Mouse (Mus musculus) frontal cortex, postnatal 25 days (tissue): ENCODE measurements around the gene Kdm5c.
"Not testable (repeated sequence)": the region's sequence is repeated elsewhere in the genome, so short reads cannot be mapped to it uniquely, and the experiment has no call there.

Source experiments
- DNase-seq, 2 experiments: peaks; one replicate each; pipeline ENCODE4 v3.0.0; 2022; ENCODE audit warnings: low spot score in 2 of 2

Kdm5c gene

DNA sequence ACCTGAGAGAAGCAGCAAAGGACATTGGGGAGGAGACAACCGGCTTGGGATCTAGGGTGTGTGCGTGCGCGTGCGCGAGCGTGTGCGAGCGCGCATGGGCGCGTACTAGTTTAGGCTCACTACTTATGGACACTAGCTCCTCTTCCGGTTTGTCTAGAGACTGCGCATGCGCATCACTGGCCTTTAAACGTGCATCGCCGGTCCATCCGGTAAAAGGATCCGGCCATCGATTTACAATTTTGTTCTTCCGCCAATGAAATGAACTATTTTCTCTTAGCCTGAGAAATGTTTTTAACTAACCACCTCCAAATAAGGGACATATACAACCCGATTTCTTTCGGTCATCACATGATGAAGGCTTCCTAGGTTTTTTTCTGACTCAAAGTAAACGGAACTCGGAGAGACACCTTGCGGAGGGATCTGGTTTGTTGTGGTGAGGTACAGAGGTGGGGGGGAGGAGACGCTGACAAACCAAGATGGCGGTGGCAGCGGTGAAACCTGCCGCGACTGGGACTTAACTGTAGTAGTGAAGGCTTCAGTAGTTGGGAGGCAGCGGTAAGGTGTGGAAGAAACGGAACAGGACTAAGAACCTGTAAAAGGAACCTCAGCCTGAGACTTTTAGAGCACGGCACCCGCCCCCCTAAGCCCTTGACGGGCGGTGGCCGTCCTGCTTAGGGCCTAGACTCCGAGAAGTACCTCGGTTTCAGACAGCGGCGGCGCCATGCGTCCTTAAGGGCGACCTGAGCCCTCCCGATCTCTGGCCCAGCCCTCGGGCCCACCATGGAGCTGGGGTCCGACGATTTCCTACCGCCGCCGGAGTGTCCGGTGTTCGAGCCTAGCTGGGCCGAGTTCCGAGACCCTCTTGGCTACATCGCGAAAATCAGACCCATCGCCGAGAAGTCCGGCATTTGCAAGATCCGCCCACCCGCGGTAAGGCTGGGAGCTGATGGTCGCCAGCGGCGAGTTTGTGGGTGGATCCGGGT, at the start of gene Kdm5c:
TSS of gene Kdm5c (plus strand) at position 240 of the 983 bp plus-strand sequence.
- peak; percentile 76 to 96 for DNase-seq

DNA sequence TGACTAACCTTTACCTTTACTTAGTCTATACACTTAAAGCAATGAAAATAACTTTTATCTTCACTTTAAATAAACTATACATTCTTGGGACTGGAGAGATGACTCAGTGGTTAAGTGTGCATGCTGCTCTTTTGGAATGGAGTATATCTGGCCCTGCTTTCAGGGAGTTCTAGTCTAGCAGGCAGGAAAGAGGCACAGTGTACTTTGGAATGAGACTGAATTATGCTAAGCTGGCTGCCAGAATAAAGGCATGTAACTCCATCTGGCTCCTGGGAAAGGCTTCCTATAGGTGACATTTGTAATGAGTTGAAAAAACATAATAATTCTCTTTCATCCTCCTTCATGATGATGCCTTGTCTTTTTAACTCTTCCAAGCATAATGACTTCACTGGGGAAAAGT, 45.7 kb upstream of the Kdm5c start:
- no peak for DNase-seq

DNA sequence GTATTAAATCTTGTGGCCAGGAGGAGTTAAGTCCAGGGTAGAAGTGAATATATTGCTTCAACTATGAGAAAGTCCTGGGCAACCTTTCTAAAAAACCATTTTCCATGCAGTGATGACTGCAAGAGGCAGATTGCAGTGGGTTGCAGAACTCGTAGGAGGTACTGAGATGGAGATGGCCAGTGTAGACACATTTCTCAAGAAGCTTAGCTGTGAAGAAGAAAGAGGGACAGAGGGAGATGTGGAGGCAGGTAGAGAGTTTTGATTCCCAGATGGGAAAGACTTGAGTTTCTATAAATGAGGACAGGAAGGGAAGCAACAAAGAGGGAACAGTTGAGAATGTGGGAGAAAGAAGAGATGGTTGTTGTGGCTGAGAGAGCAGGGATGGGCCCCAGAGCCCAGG, 41.6 kb upstream of the Kdm5c start:
- DNase-seq: no peak

DNA sequence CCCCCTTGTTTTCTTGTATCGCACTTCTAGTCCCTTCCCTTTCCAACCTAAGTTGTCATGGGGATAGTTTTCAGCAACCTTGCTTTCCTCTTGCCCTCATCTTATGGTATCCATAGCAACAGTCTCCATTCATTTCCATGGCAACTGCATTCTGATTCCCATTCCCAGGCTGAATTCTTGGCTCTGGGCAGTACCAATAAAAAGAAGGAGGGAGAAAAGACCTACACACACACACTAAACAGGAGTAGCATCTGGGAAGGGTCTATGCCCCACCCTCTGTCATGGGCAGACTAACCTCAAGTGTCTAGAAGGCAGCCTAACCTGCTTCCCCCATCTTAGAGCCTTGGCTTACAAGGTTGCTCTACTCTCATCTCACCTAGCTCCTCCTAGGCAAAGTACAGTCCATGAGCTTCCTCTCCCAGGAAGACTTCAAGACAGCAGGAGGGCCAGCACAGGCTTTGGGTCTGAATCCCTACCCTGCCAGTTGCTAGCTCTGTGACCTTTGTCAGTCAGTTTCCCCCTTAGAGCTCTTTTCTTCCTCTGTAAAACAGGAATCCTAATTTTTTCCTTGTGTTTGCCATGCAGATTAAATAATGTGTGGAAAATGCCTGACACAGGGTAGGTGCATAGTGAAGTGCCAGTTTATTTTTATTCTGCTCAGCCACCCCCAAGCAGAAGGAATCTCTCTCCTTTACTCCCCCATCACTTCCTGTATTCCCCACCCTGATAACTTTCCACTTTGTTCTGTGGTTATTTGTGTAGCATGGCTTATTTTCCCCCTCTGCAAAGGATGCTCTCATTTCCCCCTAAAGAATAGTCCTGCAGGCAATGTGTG, 34.8 kb upstream of the Kdm5c start:
- no peak for DNase-seq

DNA sequence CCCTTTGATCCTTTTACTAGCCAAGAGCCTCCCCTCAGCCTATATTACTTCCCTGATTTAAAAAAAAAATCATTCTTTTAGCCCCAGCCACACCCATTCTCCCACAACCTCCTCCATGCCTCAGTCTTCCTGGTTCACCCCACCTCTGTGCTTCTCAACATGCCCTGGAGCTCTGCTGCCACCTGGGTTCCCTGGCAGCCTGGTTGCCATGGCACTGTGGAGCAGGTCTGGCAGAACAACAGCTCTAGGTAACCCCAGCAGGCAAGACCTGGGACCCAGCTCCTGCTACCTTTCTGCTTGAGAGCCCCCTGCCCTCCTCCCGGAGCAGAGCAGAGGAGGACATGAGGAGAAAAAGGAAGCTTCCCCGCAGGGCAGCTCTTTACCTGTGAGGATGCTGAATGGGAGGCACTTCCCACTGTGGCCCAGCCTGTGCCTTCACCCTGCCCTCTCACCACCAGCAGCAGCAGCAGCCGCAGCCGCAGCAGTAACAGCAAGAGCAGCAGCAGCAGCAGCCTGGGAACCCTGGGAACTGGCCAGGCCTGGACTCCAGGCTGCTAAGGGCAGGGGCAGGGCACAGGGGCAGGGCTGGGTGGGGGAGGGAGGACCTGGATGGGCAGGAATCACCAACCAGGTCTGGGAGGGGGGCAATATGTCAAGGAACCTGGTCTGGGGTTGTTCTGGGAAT, 30.9 kb upstream of the Kdm5c start:
- no peak for DNase-seq

DNA sequence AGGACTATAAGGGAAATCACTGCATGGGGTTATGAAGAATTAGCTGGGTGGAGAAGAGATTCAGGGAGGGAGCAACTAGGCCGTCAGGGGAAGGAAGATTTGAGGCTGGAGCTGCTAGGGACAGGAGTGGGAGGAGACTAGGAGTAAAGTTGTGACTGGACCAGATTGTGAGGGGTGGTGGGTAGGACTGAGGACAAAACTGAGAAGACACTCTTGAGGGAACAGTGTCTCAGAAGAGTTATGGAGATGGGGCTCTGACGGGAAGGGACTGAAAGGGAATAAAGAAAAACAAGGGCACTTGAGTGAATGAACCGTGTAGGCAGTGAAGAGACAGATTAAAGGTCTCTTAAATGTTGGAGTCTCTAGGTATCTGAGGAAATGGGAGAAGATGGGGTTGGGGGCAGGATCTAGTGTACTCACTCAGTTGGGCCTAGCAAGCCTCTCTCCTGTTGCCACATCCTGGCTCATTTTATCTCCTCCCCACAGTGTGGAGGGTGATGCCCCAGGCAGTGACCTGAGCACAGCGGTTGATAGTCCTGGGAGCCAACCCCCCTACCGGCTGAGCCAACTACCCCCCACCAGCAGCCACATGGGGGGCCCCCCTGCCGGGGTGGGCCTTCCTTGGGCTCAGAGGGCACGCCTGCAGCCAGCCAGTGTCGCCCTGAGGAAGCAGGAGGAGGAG, 30.3 kb upstream of the Kdm5c start:
- no peak for DNase-seq

DNA sequence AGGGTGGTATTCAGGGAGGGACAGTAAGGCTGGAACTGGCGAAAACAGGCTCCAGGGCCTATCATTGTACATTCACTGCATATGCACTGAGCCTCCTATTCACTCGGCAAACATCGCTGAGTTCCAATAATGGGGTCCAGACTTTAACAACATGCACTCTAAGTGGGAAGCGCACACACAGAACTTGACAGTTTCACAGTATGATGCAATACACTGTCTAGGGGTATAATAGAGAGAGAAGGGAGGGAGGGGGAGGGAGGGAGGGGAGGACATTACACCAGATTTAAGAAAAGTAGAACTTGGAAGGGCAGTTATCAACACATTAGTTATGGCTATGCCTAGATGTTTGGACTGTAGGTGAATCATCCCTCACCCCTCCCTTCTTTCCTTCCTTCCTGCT, 29.6 kb upstream of the Kdm5c start:
- DNase-seq: no peak

DNA sequence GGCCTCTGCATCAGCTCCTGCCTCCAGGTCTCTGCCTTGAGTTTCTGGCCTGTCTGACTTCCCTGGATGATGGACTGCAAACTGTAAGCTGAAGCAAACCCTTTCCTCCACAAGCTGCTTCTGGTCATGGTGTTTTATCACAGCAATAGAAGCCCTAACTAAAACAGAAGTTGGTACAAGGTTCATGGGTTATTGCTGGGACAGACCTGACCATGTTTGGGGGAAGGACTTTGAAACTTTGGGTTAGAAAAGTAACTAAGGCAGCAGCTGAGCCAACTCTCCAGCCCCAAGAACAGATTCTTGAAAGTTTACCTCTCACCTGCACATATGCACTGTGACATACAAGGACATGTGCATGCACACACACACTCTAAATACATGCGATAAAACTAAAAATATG, 27.3 kb upstream of the Kdm5c start:
- DNase-seq: no peak

DNA sequence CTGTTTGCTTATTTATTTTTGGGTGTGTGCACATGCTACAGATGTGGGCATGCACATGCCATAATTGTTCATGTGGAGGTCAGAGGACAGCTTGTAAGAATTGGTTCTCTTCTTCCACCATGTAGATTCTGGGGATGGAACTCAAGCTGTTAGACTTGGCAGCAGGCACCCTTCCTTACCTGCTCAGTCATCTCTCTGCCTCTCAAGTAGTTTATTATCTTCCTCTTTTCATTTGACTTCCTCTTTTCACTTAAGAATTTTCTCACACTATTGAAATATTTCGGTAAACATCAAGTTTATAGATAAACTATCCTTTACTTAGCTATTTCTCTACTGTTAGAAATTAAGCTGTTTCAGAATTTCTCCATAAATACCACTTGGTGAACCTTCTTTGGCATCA, 18.1 kb upstream of the Kdm5c start:
- no peak for DNase-seq

DNA sequence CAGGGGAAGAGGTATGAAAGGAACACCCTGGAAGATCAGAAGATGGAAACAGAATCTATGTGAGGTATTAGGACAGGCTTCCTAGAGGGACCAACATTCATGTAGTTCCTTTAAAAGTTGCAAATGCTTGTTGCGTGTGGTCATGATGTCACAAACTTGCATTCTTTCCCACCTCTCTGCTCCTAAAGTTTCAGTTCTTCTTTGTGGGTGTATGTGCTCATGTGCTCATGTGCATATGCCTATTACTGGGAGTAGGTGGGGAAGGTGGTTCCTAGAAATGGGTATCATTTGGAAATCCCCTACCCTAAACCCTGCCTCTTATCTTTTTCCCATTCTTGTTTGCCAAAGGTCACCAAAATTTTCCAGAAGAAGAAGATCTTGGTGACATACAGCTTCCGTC, 14.3 kb upstream of the Kdm5c start:
- no peak for DNase-seq

DNA sequence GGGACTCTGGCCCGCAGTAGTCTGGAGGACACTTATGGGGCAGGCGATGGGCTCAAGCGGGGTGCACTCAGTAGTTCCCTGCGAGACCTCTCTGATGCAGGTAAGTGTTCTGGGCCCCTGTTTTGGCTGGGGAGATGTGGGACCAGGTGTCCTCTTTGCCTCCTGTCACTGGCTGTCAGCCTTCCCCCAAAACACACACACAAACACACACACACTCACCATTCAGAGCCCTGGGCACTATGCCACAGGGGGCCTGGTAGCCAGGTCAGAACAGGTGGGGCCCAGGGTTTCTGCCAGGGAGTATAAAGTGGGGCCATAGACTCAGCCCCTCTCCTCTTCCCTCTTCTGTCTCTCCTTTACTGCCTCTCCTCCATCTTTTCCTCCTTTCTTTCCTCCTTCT, 11.1 kb upstream of the Kdm5c start:
- no peak for DNase-seq

DNA sequence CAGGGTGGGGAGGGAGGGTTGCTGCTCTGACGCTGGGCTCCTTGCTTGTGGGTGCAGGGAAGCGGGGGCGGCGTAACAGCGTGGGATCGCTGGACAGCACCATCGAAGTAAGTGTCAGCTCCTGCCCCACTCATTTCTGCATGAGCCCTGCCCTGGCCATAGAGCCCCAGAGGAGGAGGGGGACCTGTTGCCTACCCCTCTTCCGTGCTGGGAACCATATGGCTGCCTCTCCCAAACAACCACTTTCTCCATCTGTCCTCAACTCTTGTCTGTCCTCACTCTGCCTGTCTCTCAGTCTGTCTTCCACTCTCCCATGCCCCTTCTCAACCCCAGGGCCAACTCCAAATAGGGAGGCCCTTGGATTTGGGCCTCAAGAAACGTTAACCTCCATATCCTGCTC, 10.6 kb upstream of the Kdm5c start:
- DNase-seq: no peak

DNA sequence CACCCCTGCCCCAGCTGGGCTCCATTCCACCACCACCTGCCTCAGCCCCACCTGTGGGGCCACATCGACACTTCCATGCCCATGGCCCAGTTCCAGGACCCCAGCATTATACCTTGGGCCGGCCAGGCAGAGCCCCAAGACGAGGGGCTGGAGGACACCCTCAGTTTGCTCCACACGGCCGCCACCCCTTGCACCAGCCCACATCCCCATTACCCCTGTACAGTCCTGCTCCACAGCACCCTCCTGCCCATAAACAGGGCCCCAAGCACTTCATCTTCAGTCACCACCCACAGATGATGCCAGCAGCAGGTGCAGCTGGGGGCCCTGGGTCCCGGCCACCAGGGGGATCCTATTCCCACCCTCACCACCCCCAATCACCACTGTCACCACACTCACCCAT, 9.5 kb upstream of the Kdm5c start:
- no peak for DNase-seq

DNA sequence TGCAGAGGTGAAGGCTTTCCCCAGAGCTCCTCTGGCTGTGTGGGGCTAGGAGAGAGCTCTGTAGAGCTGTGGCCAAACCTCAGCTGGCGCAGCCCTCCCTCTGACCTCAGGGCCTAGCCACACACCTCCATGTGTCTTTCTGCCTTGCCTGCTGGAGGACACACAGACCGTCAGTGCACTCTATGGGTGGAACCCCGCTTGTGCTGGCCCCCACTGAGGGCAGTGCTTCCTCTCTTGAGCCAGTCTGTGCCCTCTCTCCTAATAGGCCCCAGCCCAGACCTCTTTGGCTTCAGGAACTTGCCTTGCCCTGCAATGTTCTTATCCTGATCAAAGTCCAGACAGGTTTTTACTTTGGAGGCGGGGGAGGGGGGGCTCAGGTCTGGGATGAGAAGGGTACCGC, 8.5 kb upstream of the Kdm5c start:
- DNase-seq: no peak

DNA sequence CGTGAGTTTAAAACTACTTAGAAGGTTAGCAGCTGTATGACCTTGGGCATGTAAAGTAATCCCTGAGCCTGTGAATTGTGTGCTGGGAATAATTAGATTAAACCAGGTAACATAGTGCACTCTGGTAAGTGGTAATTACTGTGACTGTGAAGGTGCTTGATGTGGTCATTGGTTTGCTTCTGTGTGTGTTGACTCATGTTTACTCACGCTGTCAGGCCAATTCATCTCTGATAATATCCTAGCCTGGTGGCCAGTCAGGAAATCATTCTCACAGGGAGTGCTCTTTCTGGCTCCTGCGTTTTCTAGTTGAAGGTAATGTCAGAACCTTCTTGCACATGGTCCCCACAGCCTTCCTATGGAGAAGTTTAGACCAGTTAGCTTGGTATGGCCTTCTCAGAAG, 1.3 kb downstream of the Kdm5c start:
- DNase-seq: no peak

DNA sequence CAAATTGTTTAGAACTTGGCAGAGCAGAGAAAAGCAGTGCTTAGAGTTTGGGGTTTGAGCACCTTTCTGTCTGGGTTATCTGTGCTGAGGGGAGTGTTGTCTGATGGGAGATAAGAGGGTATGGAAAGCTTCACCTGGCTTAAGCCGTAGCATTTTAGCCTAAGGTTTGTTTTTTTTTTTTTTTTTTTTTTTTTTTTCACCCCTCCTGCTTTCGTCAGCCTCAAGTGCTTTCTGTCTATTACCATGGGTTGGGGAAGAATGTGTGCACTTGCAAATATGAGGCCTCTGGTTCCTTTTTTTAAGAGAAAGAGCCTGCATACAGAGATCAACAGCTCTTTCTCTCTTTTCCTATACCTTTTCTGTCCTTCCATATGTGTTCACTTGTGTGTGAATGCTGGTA, 2.9 kb downstream of the Kdm5c start:
- DNase-seq: no peak

DNA sequence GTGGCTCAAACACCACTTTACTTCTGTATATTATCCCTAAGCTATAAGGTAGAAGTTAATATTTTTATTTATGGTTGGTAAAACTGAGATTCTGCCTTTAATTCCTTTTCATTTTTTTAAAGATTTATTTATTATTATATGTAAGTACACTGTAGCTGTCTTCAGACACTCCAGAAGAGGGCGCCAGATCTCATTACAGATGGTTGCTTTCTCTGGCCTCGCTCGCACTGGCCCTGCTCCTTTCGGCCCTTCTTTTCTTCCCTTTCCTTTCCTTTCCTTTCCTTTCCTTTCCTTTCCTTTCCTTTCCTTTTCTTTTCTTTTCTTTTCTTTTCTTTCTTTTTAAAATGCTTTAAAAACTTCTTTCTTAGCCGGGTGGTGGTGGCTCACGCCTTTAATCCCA, 10.3 kb downstream of the Kdm5c start:
- not testable (repeated sequence) for DNase-seq

DNA sequence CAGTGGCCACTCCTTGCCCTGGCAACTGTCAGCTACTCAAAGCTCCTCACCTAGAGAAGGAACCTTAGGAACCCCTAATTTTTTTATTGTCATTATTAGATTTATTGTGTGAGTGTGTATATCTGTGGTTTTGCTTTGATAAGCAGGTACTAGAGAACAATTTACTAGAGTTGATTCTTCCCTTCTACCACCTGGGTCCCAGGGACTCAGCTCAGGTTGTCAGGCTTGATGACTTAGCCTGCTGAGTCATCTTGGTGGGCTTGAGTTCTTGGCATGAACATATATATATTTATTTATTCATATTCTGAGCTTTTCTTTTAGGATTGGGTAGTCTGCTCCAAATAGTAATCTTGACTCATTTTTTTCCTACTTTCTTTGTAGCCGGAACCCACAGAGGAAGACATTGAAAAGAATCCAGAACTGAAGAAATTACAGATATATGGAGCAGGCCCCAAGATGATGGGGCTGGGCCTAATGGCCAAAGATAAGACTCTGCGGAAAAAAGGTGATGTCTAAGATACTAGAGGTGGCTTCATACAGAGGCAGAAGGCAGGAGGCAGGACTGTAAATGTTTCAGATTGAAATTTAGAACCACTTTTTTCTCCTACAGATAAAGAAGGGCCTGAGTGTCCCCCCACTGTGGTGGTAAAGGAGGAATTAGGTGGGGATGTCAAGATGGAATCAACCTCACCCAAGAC, 11.8 kb downstream of the Kdm5c start:
- DNase-seq: no peak

DNA sequence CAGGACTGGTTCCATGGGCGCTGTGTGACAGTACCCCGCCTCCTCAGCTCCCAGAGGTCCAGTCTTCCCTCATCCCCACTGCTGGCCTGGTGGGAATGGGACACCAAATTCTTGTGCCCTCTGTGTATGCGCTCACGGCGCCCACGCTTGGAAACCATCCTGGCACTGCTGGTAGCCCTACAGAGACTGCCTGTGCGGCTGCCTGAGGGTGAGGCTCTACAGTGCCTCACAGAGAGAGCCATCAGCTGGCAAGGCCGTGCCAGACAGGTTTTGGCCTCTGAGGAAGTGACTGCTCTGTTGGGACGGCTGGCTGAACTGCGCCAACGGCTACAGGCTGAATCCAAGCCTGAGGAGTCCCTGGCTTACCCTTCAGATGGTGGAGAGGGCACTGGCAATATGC, 38.4 kb downstream of the Kdm5c start:
- DNase-seq: no peak

DNA sequence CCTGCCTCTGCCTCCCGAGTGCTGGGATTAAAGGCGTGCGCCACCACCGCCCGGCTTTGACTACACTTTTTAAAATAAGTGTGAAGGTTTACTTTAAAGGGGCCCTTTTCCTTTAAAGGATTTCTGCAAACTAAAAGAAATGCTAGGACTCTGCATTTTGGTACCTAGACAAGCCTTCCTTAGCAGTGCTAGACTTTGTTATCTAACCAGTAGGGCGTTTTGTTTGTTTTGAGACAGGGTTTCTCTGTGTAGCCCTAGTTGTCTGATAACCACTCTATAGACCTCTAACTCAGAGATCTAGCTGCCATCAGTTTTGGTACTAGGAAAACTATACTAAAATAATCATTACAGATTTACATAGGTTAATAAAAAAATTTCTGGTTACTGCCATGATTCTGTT, 46.6 kb downstream of the Kdm5c start:
- no peak for DNase-seq

DNA sequence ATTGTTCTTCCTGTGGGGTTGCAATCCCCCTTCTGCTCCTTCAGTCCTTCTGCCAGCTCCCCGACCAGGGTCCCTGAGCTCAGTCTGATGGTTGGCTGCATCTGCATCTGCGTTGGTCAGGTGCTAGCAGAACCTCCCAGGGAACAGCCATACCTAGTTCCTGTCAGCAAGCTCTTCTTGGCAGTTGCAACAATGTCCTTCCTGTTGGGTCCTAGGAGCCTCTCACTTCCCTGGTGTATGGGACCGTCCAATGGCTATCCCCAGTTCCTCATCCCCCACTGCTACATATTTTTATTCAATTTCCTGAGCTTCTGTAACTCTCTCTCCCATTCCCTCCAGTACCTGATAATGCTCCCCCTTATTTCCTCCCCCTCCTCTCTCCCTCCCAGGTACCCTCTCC, 51.9 kb downstream of the Kdm5c start:
- DNase-seq: no peak
